Mouse (Mus musculus) limb, embryonic 14.5 days (tissue): ENCODE measurements around the gene Supt16. TPM values are rescaled to one million over a fixed set of nuclear protein-coding genes. Genes with fewer than 3 reads are reported as not detected.
A peak's percentile ranks its signal among the peaks of the same experiment; 100 is the strongest.

Experiments
- ATAC-seq: fragments of 200-750 bp; cut with Nextera tagmentation; 2 replicates; pipeline ENCODE4 v1.8.0; 2017; ENCODE audit warnings: low read depth, moderate number of reproducible peaks, moderate TSS enrichment; ENCODE audit not compliant: low FRiP score
- DNase-seq: peaks from one replicate; pipeline ENCODE4 v3.0.0-alpha.2; 2015; ENCODE audit warnings: low spot score
- H3K27ac ChIP-seq: fragments of 300-500 bp; sonication (generic); replicated peaks from 2 replicates; pipeline ENCODE4 v1.5.1; 2014; ENCODE audit warnings: low read depth, mild to moderate bottlenecking, low read length, moderate library complexity, mixed read lengths
- H3K27me3 ChIP-seq: fragments of 300-500 bp; sonication (generic); 2 replicates; pipeline ENCODE4 v1.6.1; 2014; ENCODE audit warnings: low read length, mixed read lengths; ENCODE audit not compliant: control insufficient read depth, insufficient read depth
- H3K36me3 ChIP-seq: fragments of 300-500 bp; sonication (generic); 2 replicates; pipeline ENCODE4 v1.6.1; 2014; ENCODE audit warnings: mild to moderate bottlenecking, low read length, moderate library complexity, mixed read lengths; ENCODE audit not compliant: control insufficient read depth, insufficient read depth
- H3K4me1 ChIP-seq: fragments of 300-500 bp; sonication (generic); 2 replicates; pipeline ENCODE4 v1.6.1; 2014; ENCODE audit warnings: antibody characterized with exemption, low read length, mixed read lengths; ENCODE audit not compliant: control insufficient read depth, insufficient read depth
- H3K4me2 ChIP-seq: fragments of 300-500 bp; sonication (generic); replicated peaks from 2 replicates; pipeline ENCODE4 v1.6.1; 2014; ENCODE audit warnings: low read depth, mild to moderate bottlenecking, low read length, moderate library complexity; ENCODE audit not compliant: severe bottlenecking
- H3K4me3 ChIP-seq: fragments of 300-500 bp; sonication (generic); replicated peaks from 2 replicates; pipeline ENCODE4 v1.5.1; 2014; ENCODE audit warnings: low read length
- H3K9ac ChIP-seq: fragments of 300-500 bp; sonication (generic); 2 replicates; pipeline ENCODE4 v1.6.1; 2014; ENCODE audit warnings: mild to moderate bottlenecking, low read depth, low read length, moderate library complexity; ENCODE audit not compliant: severe bottlenecking
- H3K9me3 ChIP-seq: fragments of 300-500 bp; sonication (generic); 2 replicates; pipeline ENCODE4 v1.6.1; 2016; ENCODE audit warnings: low read length; ENCODE audit not compliant: control insufficient read depth
- POLR2A ChIP-seq: fragments of 200-500 bp; IDR thresholded peaks from 2 replicates; pipeline ENCODE4 v1.8.0; 2012; ENCODE audit warnings: inconsistent platforms, mild to moderate bottlenecking, moderate library complexity, borderline replicate concordance; ENCODE audit not compliant: insufficient read depth, insufficient read length; ENCODE audit errors: extremely low read depth
- WGBS: fragments of 180-500 bp; shearing (Covaris S2); extraction: QIAGEN DNeasy Blood & Tissue Kit; methylation state at CpG from one replicate; pipeline ENCODE4 v1.1.7; 2014; 5-methylcytosine and 5-hydroxymethylcytosine counted together
- polyA plus RNA-seq, 2 experiments: library from polyadenylated mRNA; depleted of rRNA in 1 of 2; stranded (reverse) in 1 of 2; unstranded in 1 of 2; fragments of >200 nt; fragmentation: Nextera tagmentation in 1 of 2; extraction: Ambion mirVana in 1 of 2; gene quantifications; 2 replicates each; pipeline versions ENCODE4 v1.2.1 to v1.2.3; 2012 to 2014

Gene Supt16
- polyA plus RNA-seq, 2 experiments: 41.5 to 56.0 TPM

- WGBS: 96% methylated on average over 7 of the region's 7 CpGs
- H3K27ac ChIP-seq: no peak overlapping the region
- no peak overlapping the region for H3K4me3 ChIP-seq
- H3K4me1 ChIP-seq: no peaks in the 10 kb centered on the region
- H3K4me2 ChIP-seq: no peak overlapping the region
- H3K9ac ChIP-seq: no peak overlapping the region
- no peak for DNase-seq
- peaks cover 71% of the 10 kb centered on the region for H3K36me3 ChIP-seq
- no peaks in the 10 kb centered on the region for H3K9me3 ChIP-seq
- H3K27me3 ChIP-seq: no peaks in the 10 kb centered on the region
- ATAC-seq: no peak
- no peak for TF ChIP-seq POLR2A
These were observed 37.9 kb upstream of the Supt16 start for GRCm38 (mm10) chr14:52235165-52235564.

GRCm38 (mm10) chr14:52232249-52232648 is 35.0 kb upstream of the Supt16 start:
- no peak overlapping the region for H3K4me3 ChIP-seq
- ATAC-seq (no peak), DNase-seq (no peak)
- no peaks in the 10 kb centered on the region for H3K27me3 ChIP-seq
- WGBS: 92% methylated on average over 6 of the region's 6 CpGs
- H3K4me2 ChIP-seq: no peak overlapping the region
- TF ChIP-seq POLR2A: no peak
- H3K4me1 ChIP-seq: no peaks in the 10 kb centered on the region
- H3K9me3 ChIP-seq: no peaks in the 10 kb centered on the region
- peaks cover 87% of the 10 kb centered on the region for H3K36me3 ChIP-seq
- no peak overlapping the region for H3K27ac ChIP-seq
- no peak overlapping the region for H3K9ac ChIP-seq

DNA sequence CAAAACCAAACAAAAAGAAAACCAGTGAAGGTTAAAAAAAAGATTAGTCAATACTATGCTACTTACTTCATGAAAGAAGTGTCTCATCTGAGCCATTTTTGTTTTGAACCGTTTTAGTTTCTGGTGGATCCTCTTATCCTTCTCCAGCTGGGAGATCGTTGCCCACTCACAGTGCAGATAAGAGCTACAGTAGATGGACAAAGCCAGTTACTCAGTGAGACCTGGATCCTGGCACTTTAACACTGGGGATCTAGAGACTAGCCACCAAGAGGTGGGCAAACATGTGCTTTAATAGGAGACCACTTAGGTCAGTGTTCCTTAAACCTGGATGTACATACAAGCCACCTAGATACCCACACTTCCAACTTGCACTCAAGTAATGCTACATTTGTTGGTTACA is 28.8 kb upstream of the Supt16 start:
- H3K27ac ChIP-seq: no peak overlapping the region
- H3K9me3 ChIP-seq: no peaks in the 10 kb centered on the region
- ATAC-seq (no peak), DNase-seq (no peak)
- H3K9ac ChIP-seq: no peak overlapping the region
- no peak for TF ChIP-seq POLR2A
- peaks cover 87% of the 10 kb centered on the region for H3K36me3 ChIP-seq
- no peaks in the 10 kb centered on the region for H3K4me1 ChIP-seq
- H3K4me2 ChIP-seq: no peak overlapping the region
- WGBS: 96% methylated on average over 2 of the region's 2 CpGs
- no peaks in the 10 kb centered on the region for H3K27me3 ChIP-seq
- no peak overlapping the region for H3K4me3 ChIP-seq

DNA sequence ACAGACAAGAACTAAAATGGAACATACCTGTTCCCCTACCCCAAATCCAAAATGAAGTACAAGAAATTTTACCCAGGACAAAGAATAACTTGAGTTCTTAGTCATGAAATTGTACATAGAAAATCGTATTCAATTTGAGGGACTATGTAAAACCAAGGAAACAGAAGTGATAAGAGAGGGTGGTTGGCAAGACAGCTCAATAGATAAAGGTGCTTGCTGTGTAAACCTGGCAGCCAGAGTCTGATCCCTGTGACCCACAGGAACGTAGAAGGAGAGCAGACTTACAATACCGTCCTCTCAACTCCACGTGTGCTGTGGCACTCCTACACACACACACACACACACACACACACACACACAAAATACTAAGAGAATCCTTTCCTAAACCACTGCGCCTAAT is 20.0 kb upstream of the Supt16 start:
- no peak for ATAC-seq
- Histone ChIP-seq H3K9me3 (no peaks in the 10 kb centered on the region), H3K4me3 (no peak overlapping the region), H3K4me1 (no peaks in the 10 kb centered on the region), H3K27me3 (no peaks in the 10 kb centered on the region), H3K27ac (no peak overlapping the region), H3K4me2 (no peak overlapping the region), H3K36me3 (peaks cover 91% of the 10 kb centered on the region), H3K9ac (no peak overlapping the region)
- no peak for TF ChIP-seq POLR2A
- no peak for DNase-seq
- WGBS: 87% methylated on average over 5 of the region's 5 CpGs

DNA sequence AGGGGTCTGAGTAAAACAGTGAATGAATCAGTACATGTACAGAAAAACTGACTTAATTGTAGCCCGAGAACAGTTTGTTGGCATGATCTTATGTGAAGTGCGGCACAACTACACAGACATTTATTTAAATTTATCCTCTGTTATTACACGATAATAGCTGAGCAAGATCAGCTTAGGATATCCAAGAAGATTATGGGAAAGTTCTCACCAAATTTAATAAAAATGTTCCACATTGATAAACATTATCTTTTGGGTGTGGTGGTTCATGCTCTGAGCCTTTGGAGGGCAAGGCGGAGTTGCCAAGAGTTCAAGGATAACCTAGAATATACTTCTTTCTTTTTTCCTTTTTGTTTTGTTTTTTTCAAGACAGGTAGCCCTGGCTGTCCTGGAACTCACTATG is 2.2 kb upstream of the Supt16 start:
- H3K27ac ChIP-seq: no peak overlapping the region
- no peak overlapping the region for H3K4me3 ChIP-seq
- ATAC-seq (no peak), DNase-seq (no peak)
- H3K36me3 ChIP-seq: peaks cover 57% of the 10 kb centered on the region
- TF ChIP-seq POLR2A: no peak
- no peak overlapping the region for H3K9ac ChIP-seq
- no peaks in the 10 kb centered on the region for H3K27me3 ChIP-seq
- H3K4me2 ChIP-seq: no peak overlapping the region
- no peaks in the 10 kb centered on the region for H3K9me3 ChIP-seq
- H3K4me1 ChIP-seq: peaks cover 17% of the 10 kb centered on the region; the same call in 1 of the 2 replicates
- 95% methylated on average over 4 of the region's 4 CpGs for WGBS

DNA sequence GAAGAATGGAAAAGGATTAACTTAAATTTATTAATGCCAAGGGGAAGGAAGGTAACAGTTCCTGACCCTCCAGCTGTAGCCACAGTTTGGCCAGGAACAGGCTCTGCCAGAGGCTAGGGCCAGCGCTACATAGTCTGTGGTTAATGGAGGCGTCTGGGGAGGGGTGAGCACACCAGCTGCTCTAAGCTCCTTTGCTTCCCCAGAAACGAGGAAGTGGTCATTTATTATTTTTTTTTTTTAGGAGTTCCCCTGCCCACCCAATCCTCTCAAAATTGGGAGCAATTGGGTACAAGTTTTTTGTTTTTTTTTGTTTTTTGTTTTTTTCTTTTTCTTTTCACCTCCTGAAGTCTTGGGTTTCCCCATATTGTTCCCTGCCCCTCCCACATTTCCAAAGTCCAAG is 925 bp upstream of the Supt16 start:
- H3K4me3 ChIP-seq: peak overlapping the region; percentile 98
- H3K27me3 ChIP-seq: no peaks in the 10 kb centered on the region
- peaks cover 50% of the 10 kb centered on the region for H3K36me3 ChIP-seq
- ATAC-seq (no peak), DNase-seq (no peak)
- H3K9me3 ChIP-seq: no peaks in the 10 kb centered on the region
- H3K4me2 ChIP-seq: peak overlapping the region; percentile 68
- peaks cover 17% of the 10 kb centered on the region; the same call in 1 of the 2 replicates for H3K4me1 ChIP-seq
- WGBS: 13% methylated on average over 3 of the region's 3 CpGs
- H3K27ac ChIP-seq: peak overlapping the region; percentile 27; the same call in 1 of the 2 replicates
- H3K9ac ChIP-seq: 0 out of 2 replicates have a peak overlapping the region, but pooled peaks have one; percentile 99
- TF ChIP-seq POLR2A: no peak
